Mouse (Mus musculus) MEL (cell line): ENCODE results near the gene Cirbp.

Experiments used
- GATA1 ChIP-seq: IDR thresholded peaks from 2 replicates; pipeline ENCODE4 v1.6.1; 2011; ENCODE audit warnings: low read depth, low read length, improper control_type of control experiment
- USF2 ChIP-seq, 2 experiments: IDR thresholded peaks; 2 replicates each; pipeline ENCODE4 v1.6.1; 2011 to 2012; ENCODE audit warnings: improper control_type of control experiment in 2 of 2, low read length in 2 of 2, borderline replicate concordance in 1 of 2, inconsistent platforms in 1 of 2, low read depth in 1 of 2, mild to moderate bottlenecking in 1 of 2; ENCODE audit not compliant: insufficient read depth in 1 of 2

GRCm38 (mm10) chr10:80134421-80134820 is 31.4 kb upstream of the Cirbp start:
- TF ChIP-seq GATA1: no peak
- TF ChIP-seq USF2 (IDR thresholded peaks at IDR 0.05; ENCODE audit: borderline replicate concordance in 1 of 2, insufficient read depth in 1 of 2, low read depth in 1 of 2, low read length in 2 of 2): no peak
